Mouse (Mus musculus) large intestine, adult 2 months (tissue): Measurements from ENCODE around the gene Ankrd6. TPM values are rescaled to one million over a fixed set of nuclear protein-coding genes. Genes with fewer than 3 reads are reported as not detected.

ENCODE experiments used
- DNase-seq: peaks from one replicate; pipeline ENCODE4 v3.0.0-alpha.2; 2012; ENCODE audit warnings: low read depth, low spot score
- WGBS: fragments of 180-500 bp; shearing (Covaris S2); methylation state at CpG from one replicate; pipeline ENCODE4 v1.1.7; 2018; 5-methylcytosine and 5-hydroxymethylcytosine counted together
- polyA plus RNA-seq: library from polyadenylated mRNA; depleted of rRNA; stranded (reverse); fragments of >200 nt; gene quantifications from 2 replicates; pipeline ENCODE4 v1.2.3, GENCODE M21; 2012

Gene Ankrd6
- polyA plus RNA-seq, 1 experiment, result 0.79 TPM

- peak; percentile 39 for DNase-seq
- WGBS, result 37% methylated on average over 3 of the region's 3 CpGs
Observed at GRCm38 (mm10) chr4:32909241-32909979, 41.2 kb downstream of the Ankrd6 start.

GRCm38 (mm10) chr4:32907631-32908030 is 43.0 kb downstream of the Ankrd6 start:
- WGBS, result 85% methylated on average over 3 of the region's 3 CpGs
- DNase-seq, result no peak

- DNase-seq, result peak; percentile 11
- WGBS, result 37% methylated on average over 6 of the region's 6 CpGs
Observed at GRCm38 (mm10) chr4:32906627-32907026, 44.0 kb downstream of the Ankrd6 start.

- DNase-seq, result no peak
- WGBS, result 88% methylated on average over 2 of the region's 2 CpGs
Observed at GRCm38 (mm10) chr4:32905913-32906312, 44.7 kb downstream of the Ankrd6 start.

GRCm38 (mm10) chr4:32905381-32905780 is 45.3 kb downstream of the Ankrd6 start:
- WGBS, result 79% methylated on average over 2 of the region's 2 CpGs
- DNase-seq, result no peak

DNA sequence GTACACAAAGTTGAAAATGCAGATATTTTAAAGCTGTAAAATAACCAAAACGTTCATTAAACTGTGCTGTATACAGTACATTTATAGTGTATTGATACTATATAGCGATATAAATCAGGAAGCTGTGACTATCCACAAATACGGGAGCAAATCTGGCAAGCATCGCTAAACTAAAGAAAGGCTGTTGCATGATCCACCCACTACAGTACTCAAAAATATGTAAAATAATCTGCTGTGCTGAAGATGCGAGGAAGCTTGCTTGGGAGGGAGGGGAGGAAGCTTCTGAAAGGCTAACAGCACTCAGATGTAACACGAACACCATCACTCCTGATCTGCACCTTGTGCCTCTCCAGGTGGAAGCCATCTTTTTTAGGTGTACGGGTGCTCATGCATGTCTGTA is 46.8 kb downstream of the Ankrd6 start:
- 84% methylated on average over 7 of the region's 7 CpGs for WGBS
- no peak for DNase-seq

DNA sequence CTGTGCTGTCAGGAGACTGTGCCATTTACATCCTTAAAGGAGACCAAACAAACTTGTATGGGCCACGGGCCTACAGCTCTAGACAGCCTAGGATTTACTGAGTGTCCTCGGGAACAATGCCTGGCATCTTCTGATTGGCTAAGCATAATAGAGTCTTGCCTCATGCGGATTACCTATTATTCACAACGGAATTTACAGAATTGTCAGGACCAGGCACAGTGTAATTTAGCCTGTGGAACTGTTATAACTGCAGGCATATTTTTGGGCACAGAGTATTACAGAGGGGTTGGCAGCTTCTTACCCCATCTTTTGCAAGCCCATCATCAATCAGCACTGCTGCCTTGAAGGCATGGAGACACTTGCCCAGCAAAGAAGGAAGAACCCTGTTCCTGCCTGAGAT is 51.6 kb downstream of the Ankrd6 start:
- WGBS, result 44% methylated on average over 4 of the region's 4 CpGs
- no peak for DNase-seq

DNA sequence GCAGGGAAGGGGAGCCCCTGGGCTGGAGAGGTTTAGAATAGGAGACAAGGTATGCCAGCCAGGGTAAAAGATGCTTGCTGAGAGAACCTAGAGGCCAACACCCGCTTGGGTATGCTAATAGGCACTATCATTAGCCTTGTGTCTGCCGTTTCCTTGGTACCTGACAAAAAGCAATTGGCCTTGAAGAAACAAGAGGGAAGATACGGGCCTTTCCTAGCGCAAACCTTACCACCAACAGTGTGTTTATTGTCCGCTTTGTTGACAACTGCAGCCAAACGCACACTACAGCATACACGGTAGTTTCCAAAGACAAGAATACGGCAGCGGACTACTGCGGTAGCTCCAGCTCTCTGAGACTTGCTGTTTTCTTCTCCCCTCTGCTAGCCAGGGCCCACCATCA is 59.3 kb downstream of the Ankrd6 start:
- no peak for DNase-seq
- 79% methylated on average over 10 of the region's 10 CpGs for WGBS

GRCm38 (mm10) chr4:32890735-32891098 is 59.9 kb downstream of the Ankrd6 start:
- 47% methylated on average over 5 of the region's 5 CpGs for WGBS
- DNase-seq, result no peak

DNA sequence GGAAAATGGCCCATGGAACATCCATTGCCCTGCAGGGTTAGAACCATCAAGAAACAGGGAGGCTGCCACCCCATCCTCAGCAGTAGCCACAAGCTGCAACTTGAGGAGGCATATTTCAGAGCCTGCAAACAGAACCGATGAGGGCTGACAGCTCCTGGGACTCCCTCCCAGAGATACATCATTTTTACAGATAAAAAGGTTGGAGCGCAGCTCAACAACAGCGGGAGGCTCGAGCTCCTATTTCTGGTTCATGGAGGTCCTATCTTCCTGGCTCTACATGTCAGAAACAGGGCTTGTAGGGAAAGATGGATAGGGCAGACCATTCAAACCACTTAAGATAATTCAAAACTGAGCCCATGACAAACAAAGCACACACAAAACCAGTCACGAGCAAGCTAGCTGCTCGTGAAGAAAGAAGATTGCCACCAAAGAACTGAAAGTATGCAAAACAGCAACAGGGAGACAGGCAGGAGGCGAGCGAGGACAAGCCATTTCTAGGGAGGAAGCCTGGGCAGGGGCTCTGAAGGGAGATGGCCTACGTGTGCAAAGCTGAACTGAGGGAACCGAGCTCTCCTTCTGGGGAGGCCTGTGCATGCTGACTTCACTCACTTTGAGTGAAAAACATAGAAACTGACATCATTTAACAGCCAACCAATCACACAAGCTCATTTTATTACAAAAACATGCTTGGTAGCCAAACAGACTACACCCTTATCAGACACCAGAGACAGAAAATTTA is 60.5 kb downstream of the Ankrd6 start:
- DNase-seq, result no peak
- WGBS, result 60% methylated on average over 10 of the region's 10 CpGs

- 51% methylated on average over 11 of the region's 11 CpGs for WGBS
Observed at GRCm38 (mm10) chr4:32889246-32889645, 61.4 kb downstream of the Ankrd6 start.

DNA sequence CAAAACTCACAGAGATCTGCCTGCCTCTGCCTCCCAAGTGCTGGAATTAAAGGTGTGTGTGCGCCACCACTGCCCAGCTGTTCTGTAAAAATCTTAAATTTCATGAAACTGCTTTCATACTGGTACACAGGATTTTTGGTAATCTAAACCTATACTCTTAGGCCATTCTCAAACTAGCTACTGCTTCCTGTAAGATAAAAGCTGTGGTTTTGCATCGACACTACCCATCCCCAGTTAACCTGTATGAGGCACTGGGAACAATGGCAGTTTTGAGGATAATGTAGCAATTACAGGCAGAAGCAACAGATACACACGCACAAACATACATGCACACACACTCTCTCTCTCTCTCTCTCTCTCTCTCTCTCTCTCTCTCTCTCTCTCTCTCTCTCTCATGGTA is 64.2 kb downstream of the Ankrd6 start:
- DNase-seq, result no peak
- 93% methylated on average over 3 of the region's 3 CpGs for WGBS

More at GRCm38 (mm10) chr4:32889246-32889645, 61.4 kb downstream of the Ankrd6 start:
- no peak for DNase-seq

- DNase-seq, result no peak
- WGBS, result 48% methylated on average over 9 of the region's 9 CpGs
Observed at GRCm38 (mm10) chr4:32884599-32884998, 66.0 kb downstream of the Ankrd6 start.

DNA sequence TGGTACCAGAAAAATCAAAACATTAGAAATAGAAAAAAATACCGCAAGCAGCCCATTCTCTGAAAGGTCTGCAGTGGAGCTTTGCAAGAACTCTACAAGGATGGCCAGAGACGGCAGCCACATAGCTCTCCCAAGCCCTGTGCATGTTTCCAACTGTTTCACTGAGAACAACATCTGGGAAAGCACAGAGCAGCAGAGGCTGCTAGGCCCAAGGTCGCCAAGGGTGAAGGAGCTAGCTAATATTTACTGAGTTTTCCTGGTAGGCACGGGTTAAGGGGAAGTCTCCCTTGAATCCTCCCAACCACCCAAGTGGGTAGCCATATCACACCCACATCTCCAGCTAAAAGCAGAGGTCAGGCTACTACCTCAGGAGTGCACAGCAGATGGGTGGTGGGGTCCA is 69.6 kb downstream of the Ankrd6 start:
- DNase-seq, result no peak
- 55% methylated on average over 4 of the region's 4 CpGs for WGBS

GRCm38 (mm10) chr4:32874669-32875068 is 76.0 kb downstream of the Ankrd6 start:
- 61% methylated on average over 4 of the region's 4 CpGs for WGBS
- DNase-seq, result no peak

DNA sequence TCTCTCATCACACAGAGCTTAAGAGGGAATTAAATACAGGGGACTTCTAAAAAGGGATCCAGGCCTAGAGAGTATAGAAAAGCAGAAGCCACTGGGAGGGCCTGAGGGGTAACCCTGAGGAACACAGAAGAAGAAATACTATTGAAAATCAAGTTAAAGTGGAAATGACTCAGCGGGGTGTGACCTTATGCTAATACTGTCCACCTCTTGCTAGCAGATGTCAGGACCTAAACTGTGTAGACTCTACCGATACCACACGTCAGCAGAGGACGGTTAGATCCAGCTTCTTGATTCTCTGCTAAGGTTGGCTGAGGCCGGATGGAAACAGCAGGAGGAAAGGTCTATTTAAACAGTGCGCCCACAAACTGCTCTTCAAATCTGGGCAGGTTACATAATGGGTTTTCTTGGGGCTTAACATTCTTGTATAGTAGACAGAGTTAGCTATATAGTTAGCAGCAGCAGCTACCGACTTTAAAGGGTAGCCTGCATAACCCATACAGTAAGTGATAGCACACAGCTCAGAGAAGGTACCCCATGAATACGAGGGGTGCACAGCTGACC is 78.4 kb downstream of the Ankrd6 start:
- no peak for DNase-seq
- 73% methylated on average over 8 of the region's 8 CpGs for WGBS

GRCm38 (mm10) chr4:32869370-32869769 is 81.3 kb downstream of the Ankrd6 start:
- 64% methylated on average over 9 of the region's 9 CpGs for WGBS
- DNase-seq, result no peak

- 34% methylated on average over 8 of the region's 8 CpGs for WGBS
- DNase-seq, result no peak
Observed at GRCm38 (mm10) chr4:32868858-32869257, 81.8 kb downstream of the Ankrd6 start.

- 74% methylated on average over 4 of the region's 4 CpGs for WGBS
- no peak for DNase-seq
Observed at GRCm38 (mm10) chr4:32868437-32868836, 82.2 kb downstream of the Ankrd6 start.

DNA sequence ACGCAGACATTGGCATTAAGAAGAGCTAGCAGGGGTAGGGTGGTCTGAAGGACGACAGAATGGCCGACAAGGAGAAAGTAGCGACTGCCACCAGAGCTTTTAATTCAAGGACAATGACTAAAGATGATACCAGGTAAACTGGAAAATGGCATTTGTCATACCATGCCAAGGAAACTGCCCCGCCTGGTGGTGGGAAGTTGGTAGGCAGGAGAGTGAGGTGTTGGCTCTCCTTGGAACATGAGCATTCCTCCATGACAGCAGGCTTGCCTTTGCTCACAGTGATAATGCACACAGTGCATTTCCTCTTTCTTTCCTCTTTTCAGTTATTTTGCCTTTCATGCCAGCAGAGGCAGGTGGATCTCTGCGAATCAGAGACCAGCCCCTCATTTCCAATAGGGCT is 83.2 kb downstream of the Ankrd6 start:
- DNase-seq, result no peak
- 75% methylated on average over 6 of the region's 6 CpGs for WGBS

GRCm38 (mm10) chr4:32864867-32865242 is 85.8 kb downstream of the Ankrd6 start:
- WGBS, result 65% methylated on average over 6 of the region's 6 CpGs
- no peak for DNase-seq
